Mouse (Mus musculus): ENCODE measurements around the gene Negr1.

Negr1 gene

DNA sequence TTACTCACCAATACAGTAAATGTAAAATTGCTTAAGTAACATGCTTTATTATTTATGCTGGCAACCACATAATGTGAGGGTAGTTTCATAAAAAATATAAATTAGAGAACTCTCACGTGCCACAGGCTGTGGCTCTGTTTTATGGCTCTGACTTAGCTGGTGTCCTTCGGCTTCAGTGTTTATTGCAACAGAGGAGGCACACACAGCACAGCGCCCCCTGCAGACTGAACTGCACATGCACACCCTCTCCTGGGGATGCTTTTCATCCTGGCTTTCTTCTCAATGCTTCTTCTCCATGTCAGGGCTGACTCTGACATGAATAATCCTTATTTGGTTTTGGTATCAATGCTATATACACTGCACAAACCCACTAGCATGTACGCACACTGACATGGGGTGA is 707.1 kb downstream of the Negr1 start:
- no peak for DNase-seq

DNA sequence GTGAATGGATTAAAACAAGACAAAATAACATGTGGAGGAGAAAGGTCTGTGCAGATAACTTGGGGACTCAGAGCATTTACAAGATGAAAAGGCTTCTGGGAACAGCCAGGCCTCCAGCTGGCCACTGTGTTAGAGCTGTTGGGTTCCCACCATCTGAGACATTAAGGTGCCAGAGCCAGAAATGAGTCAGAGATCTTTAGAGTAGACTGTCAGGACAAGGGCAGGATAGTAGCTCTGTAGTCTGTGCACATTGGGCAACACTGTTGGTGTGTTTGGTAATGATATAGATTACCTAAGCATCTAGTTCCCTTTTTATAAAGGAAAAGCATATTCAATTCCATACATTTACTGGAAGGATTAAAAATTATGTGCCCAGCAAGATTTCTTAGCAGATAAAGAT is 710.8 kb downstream of the Negr1 start:
- DNase-seq: no peak

DNA sequence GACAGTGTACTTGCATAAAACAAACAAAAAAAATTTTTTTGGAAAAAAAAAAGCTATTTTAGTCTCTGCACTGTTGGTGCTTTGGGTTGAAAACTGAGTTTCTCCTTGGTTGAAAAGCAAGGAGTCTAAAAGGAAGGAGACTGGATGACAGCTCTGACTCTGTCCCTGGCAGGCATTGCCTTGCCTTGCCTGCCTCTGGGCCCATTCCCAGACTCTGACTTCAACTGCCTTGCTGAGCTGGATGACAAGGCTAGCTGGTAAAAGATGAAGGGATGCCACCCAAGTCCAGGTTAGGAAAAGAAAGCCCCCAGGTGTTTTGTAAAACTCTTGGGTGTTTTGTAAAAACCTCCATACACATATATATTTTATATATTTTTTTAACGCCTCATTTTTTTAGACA is 712.5 kb downstream of the Negr1 start:
- DNase-seq: no peak

DNA sequence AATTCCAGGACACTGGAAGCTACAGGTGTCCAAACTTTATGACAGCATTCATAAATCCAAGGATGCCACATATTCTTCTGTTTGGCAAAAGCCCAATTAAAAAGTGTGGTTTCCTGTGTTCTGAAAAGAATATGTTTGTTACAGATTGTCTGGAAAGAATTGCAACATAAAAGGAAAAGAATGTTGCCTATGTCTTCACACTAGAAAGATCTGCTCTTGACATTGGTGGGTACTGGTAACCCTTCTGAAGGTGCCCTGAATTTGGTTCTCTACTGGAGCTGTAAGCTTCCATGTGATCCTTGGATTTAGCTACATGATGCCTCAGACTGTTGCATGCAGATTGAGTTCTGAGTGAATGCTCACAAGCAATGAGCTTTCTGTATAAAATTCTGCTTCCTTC is 718.1 kb downstream of the Negr1 start:
- no peak for DNase-seq

DNA sequence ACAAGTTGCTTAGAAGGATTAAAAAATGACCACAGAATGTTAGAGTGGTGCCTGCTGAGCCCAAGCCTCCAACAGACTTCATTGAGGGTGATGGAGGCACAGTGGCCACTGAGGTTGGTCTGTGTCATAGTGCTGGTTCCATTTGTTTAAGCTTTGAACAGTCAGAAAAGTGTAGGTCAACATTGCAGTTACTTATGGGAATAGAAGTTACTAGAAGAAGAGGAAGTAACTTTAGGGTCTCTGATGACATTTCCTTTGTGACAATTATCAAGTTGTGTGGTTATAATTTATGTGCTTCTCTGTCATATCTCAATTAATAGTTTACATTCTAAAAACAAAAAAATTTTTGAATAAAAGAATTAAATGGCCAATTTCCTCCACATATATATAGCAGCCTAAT is 719.7 kb downstream of the Negr1 start:
- DNase-seq: no peak

DNA sequence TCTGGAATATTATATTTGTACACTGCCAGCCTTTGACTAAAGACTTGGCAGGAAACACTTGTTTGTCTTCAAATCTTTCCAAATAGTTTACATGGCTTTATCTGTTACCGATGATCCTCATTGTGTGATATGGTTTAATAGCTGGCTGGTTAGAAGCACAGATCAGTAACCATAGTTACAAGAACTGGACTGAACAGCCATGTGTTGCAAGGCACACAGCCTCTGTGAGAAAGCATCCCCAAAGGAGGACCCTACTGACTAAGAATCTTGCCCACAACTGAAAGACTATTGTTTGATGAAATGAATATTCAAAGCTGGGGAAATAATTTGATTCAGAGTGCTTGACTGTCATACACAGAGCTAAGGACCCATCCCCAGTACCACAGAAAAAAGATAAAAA is 729.7 kb downstream of the Negr1 start:
- no peak for DNase-seq

DNA sequence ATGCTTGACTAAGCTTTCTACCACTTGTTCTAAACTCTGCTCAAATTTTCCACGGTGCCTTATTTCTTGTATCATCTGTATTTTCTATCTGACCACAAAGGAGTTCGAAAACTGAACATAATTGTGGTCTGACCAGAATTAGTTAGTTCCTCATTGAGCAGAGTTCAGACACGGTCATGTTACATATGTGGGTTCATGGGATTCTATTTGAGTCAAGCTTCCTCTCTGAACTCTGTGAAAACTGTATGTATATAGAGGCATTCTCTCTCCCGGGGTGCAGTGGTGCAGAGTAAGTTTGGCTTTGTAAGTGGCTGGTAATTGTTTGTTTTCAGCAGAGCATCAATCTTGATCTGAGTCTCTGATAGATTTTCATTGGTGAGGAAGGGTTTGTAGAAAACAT is 735.6 kb downstream of the Negr1 start:
- DNase-seq: no peak

DNA sequence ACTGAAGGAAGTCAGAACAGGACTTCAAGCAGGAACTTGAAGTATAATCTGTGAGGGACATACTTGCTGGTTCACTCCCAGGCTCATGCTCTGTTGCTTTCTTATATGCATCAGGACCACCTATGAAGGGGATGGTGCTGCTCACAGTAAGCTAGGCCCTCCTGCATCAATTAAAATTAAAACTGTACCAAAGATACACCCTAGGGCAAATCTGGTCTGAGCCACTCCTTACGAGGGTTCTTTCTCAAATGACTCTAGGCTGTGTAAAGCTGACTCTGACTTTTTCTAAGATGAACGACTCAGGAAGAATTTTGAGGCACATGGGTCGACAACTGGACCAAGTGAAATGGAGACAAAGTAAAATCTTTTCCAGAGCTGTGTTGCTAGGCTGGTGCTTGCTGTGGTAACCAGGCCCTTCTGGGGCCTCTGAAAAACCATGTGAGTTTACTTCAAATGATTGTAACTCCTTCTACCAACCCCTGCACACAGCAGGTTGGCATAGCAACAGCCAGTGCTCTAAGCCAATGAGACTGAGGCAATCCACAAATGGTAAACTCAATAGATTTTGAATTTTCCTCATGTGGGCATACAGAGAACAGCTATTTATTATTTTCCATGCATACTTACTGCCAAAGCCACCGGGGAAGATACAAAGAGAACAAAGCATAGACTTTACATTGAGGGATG is 742.0 kb downstream of the Negr1 start:
- DNase-seq: no peak

DNA sequence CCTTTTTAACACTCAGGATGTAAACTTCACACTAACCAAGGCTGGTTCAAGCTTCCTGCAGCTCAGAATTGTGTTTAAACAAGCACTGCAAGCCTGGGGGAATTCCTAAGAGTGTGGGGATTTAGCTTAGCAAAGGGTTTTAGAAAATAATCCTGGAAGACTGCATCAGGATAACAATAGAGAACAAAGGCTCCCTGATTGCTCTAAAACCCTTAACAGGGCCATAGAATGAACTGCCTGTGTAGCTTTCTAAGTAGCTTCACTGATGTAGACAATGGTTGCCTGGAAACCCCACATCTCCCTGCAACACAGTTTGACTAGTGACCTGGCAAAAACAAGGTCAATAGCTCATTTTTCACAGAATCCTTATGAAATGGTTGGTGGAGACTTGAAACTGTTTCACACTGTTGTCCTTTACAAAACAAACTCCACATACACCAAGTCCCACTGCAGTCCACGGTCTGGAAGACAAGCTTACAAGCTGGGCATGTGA is 759.5 kb downstream of the Negr1 start:
- DNase-seq: no peak

DNA sequence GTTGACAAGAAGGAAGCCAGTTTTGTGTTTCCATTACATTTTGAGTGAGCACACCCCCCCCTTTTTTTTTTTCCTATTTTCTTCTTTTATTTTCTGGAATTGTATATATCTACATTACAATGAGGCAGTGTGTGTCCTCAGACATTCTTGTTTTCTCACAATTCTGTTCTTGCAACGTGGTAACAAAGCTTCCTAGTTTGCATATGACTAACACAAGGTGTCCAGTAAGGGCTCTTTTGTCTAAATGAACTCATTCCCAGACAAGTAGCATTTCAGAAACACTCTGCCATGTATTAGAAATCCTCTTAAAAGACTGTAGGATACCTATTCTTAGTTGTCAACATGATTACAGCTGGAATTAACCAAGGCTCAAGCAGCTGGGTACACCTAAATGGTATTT is 760.2 kb downstream of the Negr1 start:
- no peak for DNase-seq

DNA sequence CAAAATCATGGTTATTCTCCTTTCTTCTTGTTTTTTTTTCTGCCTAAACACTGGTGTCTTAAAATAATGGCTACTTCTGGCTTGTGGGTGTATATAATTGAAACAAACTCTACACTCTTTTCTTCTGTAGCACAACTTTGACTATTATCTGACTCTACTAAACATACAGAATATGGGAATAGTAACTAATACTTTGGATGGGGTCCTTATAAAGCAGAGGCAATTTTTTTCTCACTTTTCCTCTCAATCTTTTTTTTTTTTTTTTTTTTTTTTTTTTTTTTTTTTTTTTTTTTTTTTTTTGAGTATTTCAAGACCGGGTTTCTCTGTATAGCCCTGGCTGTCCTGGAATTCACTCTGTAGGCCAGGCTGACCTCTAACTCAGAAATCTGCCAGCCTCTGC is 772.6 kb downstream of the Negr1 start:
- DNase-seq: no peak

DNA sequence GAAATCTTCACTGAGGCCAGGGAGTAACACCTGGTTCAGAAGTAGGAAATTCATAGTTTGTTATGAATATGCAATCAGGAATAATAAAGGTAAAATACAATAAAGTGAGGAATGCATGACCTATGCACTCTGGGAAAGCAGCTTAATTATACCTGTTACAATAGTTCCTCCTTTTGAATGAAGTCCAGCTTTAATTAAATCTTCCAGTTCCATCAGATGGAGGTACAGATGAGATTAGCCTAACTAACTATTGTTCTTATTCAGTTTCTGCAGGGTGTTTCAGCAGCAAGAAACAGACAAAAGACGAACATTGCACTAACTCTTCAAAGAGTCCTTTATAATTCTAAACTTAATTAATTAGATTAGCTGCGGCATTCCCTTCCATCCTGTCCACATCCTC is 787.9 kb downstream of the Negr1 start:
- no peak for DNase-seq

DNA sequence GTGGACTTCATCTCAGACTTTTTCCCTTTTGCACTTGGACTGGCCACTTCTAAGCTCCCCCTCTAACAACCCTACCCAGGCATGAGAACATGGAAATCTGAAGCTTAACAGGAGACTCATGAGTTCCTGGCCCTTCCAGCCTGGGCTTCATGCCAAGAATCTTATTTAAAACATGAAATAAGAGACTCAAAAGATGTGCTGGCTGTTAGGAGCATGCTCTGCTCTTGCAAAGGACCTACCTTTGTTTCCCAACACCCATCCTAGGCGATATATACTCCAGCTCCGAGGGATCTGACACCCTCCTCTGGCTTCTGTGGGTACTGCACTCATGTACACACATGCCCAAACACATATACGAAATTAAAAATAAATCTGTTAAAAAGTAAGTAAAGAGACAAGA is 797.3 kb downstream of the Negr1 start:
- DNase-seq: peak; percentile 0

DNA sequence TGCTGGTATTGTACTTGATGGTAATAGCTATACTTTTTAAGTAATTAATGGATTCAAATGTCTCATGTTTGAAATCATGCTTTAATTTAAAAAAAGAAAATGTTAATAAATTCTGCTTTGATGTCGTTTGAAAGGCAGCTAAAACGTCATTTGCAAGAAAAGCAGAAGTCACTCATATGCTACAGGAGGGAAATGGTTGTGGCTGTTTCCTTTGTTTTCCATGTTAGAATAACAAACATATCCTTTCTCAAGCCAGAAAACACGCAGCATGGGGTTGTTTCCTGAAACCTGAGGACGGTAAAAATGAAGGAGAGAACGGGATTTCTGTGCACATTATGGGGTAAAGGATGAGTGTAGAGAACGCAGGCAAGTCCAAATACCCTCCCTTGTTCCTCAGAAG is 798.2 kb downstream of the Negr1 start:
- no peak for DNase-seq
